Mouse (Mus musculus) heart, postnatal 0 days (tissue): ENCODE results near the gene Slc12a9. TPM values are rescaled to one million over a fixed set of nuclear protein-coding genes. Genes with fewer than 3 reads are reported as not detected.
A peak's percentile ranks its signal among the peaks of the same experiment; 100 is the strongest.

Experiments
- ATAC-seq: fragments of 200-750 bp; cut with Nextera tagmentation; 2 replicates; pipeline ENCODE4 v1.8.0; 2017; ENCODE audit warnings: low read depth, moderate number of reproducible peaks, moderate library complexity; ENCODE audit not compliant: insufficient read depth
- DNase-seq: peaks from one replicate; pipeline ENCODE4 v3.0.0-alpha.2; 2016; ENCODE audit warnings: low spot score
- H3K27ac ChIP-seq: fragments of 300-500 bp; sonication (generic); 2 replicates; pipeline ENCODE4 v1.5.1; 2014; ENCODE audit warnings: low read depth, mild to moderate bottlenecking
- H3K27me3 ChIP-seq: fragments of 300-500 bp; sonication (generic); 2 replicates; pipeline ENCODE4 v1.6.1; 2014; ENCODE audit warnings: low read length, mixed read lengths; ENCODE audit not compliant: control insufficient read depth, insufficient read depth
- H3K36me3 ChIP-seq: fragments of 300-500 bp; sonication (generic); replicated peaks from 2 replicates; pipeline ENCODE4 v1.6.1; 2014; ENCODE audit warnings: low read length, mixed read lengths; ENCODE audit not compliant: control insufficient read depth, insufficient read depth
- H3K4me1 ChIP-seq: fragments of 300-500 bp; sonication (generic); 2 replicates; pipeline ENCODE4 v1.6.1; 2014; ENCODE audit warnings: antibody characterized with exemption; ENCODE audit not compliant: control insufficient read depth, insufficient read depth
- H3K4me2 ChIP-seq: fragments of 300-500 bp; sonication (generic); 2 replicates; pipeline ENCODE4 v1.6.1; 2014; ENCODE audit warnings: low read depth, mild to moderate bottlenecking, low read length, moderate library complexity
- H3K4me3 ChIP-seq: fragments of 300-500 bp; sonication (generic); 2 replicates; pipeline ENCODE4 v1.5.1; 2014; ENCODE audit warnings: low read depth, low read length
- H3K9ac ChIP-seq: fragments of 300-500 bp; sonication (generic); replicated peaks from 2 replicates; pipeline ENCODE4 v1.6.1; 2014; ENCODE audit warnings: low read depth, low read length, mixed read lengths
- H3K9me3 ChIP-seq: fragments of 300-500 bp; sonication (generic); replicated peaks from 2 replicates; pipeline ENCODE4 v1.6.1; 2016; ENCODE audit warnings: low read length; ENCODE audit not compliant: control insufficient read depth
- CTCF ChIP-seq: IDR thresholded peaks from 2 replicates; pipeline ENCODE4 v1.5.1; 2016; ENCODE audit warnings: antibody characterized with exemption, control low read depth, low read depth
- EP300 ChIP-seq: IDR thresholded peaks from 2 replicates; pipeline ENCODE4 v1.6.1; 2016; ENCODE audit warnings: antibody characterized with exemption, low read depth
- WGBS: fragments of 180-500 bp; shearing (Covaris S2); extraction: QIAGEN DNeasy Blood & Tissue Kit; methylation state at CpG from one replicate; pipeline ENCODE4 v1.1.7; 2014; 5-methylcytosine and 5-hydroxymethylcytosine counted together
- polyA plus RNA-seq: library from polyadenylated mRNA; unstranded; fragments of >200 nt; fragmentation: Nextera tagmentation; extraction: Ambion mirVana; gene quantifications from 2 replicates; pipeline ENCODE4 v1.2.1, GENCODE M21; 2015
- total RNA-seq: library from RNA; depleted of rRNA; stranded (reverse); fragments of >200 nt; gene quantifications from 2 replicates; pipeline ENCODE4 v1.2.3, GENCODE M21; 2014; ENCODE audit warnings: low replicate concordance

The Slc12a9 gene
- total and polyA plus RNA-seq, 2 experiments from 2014 or later = 4.5 to 14.8 TPM

GRCm38 (mm10) chr5:137354091-137354490 is 20.7 kb upstream of the Slc12a9 start:
- Histone ChIP-seq H3K9me3 (no peaks in the 10 kb centered on the region), H3K36me3 (peaks cover 54% of the 10 kb centered on the region), H3K27ac (no peak overlapping the region), H3K27me3 (no peaks in the 10 kb centered on the region), H3K4me3 (peak overlapping the region; percentile 8; the same call in 1 of the 2 replicates), H3K9ac (no peak overlapping the region), H3K4me1 (peaks cover 17% of the 10 kb centered on the region), H3K4me2 (peak overlapping the region; percentile 49)
- no peak for DNase-seq
- TF ChIP-seq EP300 (no peak), CTCF (no peak)
- ATAC-seq = no peak
- 68% methylated on average over 17 of the region's 17 CpGs for WGBS

DNA sequence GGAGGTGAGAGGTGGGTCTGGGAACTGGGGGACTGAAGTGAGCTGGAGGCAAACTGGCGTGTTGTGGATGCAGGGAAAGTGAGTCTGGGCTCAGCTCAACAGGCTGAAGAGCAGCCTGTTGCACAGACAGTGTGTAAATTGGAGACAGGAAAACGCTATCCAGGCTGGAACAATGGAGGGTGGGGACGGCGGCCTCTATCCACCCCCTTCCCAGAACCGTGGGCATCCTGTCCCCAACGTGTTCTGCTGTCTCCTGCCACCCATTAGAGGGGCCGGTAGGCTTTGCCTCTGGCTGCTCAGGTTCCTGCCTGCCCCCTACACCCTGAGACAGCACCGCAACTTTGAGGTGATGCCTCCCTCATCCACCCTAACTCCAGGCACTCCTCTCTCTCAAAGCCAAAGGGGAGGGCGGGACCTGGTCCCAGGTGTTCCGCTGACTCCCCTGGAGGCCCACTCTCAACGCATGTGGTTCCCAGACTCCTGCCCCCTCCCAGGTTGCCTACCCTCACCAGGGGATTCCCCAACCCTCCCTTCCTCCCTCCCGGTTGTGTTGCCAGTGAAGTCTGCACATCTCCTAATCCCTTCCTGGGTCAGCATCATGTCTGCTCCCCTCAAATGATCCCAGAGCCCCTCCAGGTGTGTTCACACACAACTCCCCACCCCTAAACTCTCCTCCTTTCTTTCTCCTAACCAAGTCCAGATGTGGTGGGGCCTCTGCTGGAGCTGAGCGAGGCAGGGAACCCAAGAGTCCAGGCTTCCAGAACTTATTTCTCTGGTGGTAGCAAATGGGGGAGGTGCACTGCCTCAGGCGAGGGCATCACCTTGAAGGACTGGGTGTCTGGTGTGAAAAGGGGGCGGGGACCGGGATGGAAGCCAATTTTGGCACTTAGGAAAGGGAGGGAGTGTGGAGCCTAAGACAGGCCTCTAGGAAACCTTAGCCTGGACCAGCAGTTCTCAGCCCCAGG is 18.9 kb upstream of the Slc12a9 start:
- Histone ChIP-seq H3K4me1 (peaks cover 24% of the 10 kb centered on the region), H3K9ac (peak overlapping the region; percentile 97), H3K27me3 (no peaks in the 10 kb centered on the region), H3K9me3 (no peaks in the 10 kb centered on the region), H3K36me3 (peaks cover 37% of the 10 kb centered on the region), H3K27ac (peak overlapping the region; percentile 99), H3K4me3 (peak overlapping the region; percentile 93), H3K4me2 (peak overlapping the region; percentile 88)
- TF ChIP-seq EP300 (no peak), CTCF (no peak)
- DNase-seq (peak; percentile 41), ATAC-seq (no peak)
- WGBS = 16% methylated on average over 15 of the region's 16 CpGs

DNA sequence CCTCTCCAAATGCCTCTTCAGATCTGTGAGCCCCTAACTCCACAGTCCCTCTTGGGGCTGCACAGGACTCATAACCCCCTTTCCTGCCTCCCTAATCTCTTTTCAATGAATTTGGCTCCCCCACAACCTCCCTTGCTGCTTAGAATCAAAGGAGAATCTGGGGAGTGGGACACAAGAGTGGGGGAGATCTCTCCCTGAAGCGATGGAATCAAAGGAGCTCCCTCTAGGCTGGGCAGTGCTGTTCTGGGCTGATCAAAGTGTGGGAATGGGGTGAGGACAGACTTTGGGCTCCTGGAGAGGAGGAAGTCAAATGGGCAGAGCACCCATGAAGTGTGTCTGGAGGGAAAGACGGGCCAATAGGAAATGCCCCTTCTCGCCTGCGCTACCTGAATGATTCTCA is 18.0 kb upstream of the Slc12a9 start:
- ATAC-seq (no peak), DNase-seq (no peak)
- WGBS = 31% methylated on average over 4 of the region's 4 CpGs
- Histone ChIP-seq H3K36me3 (peaks cover 29% of the 10 kb centered on the region), H3K4me3 (peak overlapping the region; percentile 93), H3K27me3 (no peaks in the 10 kb centered on the region), H3K27ac (peak overlapping the region; percentile 99), H3K4me2 (peak overlapping the region; percentile 88), H3K4me1 (peaks cover 24% of the 10 kb centered on the region), H3K9me3 (no peaks in the 10 kb centered on the region), H3K9ac (peak overlapping the region; percentile 97)
- no peak for TF ChIP-seq EP300
- no peak for TF ChIP-seq CTCF

- DNase-seq = no peak
- H3K4me1 ChIP-seq = peaks cover 26% of the 10 kb centered on the region
- WGBS = 5% methylated on average over 8 of the region's 8 CpGs
- H3K36me3 ChIP-seq = peaks cover 25% of the 10 kb centered on the region
- TF ChIP-seq CTCF (no peak), EP300 (no peak)
- H3K4me2 ChIP-seq = peak overlapping the region; percentile 88
- ATAC-seq = no peak
- H3K27ac ChIP-seq = peak overlapping the region; percentile 99
- H3K27me3 ChIP-seq = no peaks in the 10 kb centered on the region
- H3K9ac ChIP-seq = peak overlapping the region; percentile 97
- peak overlapping the region; percentile 93 for H3K4me3 ChIP-seq
- no peaks in the 10 kb centered on the region for H3K9me3 ChIP-seq
Observed at GRCm38 (mm10) chr5:137351058-137351380, 17.6 kb upstream of the Slc12a9 start.

DNA sequence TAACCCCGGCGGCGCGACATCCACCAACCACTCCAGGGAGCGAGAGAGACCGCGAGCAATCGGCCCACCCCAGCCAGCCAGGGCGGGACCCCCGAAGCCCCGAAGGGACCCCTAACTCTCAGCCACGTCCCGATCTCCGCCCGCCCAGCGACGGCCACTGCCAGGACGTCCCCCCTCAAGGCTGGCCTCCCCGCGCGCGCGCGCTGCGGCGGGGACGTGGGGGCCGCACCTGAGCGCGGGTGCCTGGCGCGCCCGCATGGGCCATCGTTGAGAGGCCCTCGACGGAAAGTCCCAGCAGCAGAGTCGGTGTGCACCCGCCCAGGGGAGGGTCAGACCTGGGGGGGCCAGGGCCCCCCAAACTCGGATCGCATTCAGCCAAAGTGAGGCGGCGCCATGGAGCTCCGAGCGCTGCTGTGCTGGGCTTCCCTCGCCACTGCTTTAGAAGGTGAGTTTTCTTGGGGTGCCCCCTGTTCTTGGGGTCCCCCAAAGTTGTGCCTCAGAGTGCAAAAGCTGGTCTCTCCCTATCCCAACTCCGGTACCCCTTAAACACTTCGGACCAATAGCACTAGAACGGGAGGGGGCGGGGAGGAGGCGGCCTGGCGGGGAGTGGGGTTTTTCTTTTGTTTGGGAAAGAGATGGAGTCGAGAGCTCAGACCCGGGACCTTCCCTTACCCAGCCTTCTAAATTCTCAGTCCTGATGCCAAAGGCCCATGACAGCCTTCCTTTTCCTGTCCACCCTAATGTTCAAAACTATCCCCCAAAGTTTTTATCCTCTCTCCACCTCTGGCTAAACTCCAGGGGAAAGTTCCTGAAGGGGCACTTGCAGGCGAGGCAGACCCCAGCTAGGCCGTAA is 17.0 kb upstream of the Slc12a9 start:
- TF ChIP-seq CTCF (no peak), EP300 (no peak)
- H3K27ac ChIP-seq = peak overlapping the region; percentile 99
- peak overlapping the region; percentile 97 for H3K9ac ChIP-seq
- ATAC-seq (peak; percentile 35), DNase-seq (no peak)
- peak overlapping the region; percentile 93 for H3K4me3 ChIP-seq
- H3K4me1 ChIP-seq = peaks cover 32% of the 10 kb centered on the region
- under 1% methylated on average over 51 of the region's 55 CpGs for WGBS
- H3K9me3 ChIP-seq = no peaks in the 10 kb centered on the region
- peak overlapping the region; percentile 88 for H3K4me2 ChIP-seq
- peaks cover 19% of the 10 kb centered on the region for H3K36me3 ChIP-seq
- H3K27me3 ChIP-seq = no peaks in the 10 kb centered on the region
